Mouse (Mus musculus) ES-E14 (cell line): Measurements from ENCODE around the gene Lcn2.

Experiments used
- CHD2 ChIP-seq: IDR thresholded peaks from 2 replicates; pipeline ENCODE4 v1.6.1; 2014; ENCODE audit warnings: mild to moderate bottlenecking, low read depth, low read length, inconsistent platforms
- HCFC1 ChIP-seq: IDR thresholded peaks from 2 replicates; pipeline ENCODE4 v1.6.1; 2012; ENCODE audit warnings: low read length, inconsistent platforms, borderline replicate concordance; ENCODE audit not compliant: insufficient read depth
- MAFK ChIP-seq: IDR thresholded peaks from 2 replicates; pipeline ENCODE4 v1.6.1; 2014; ENCODE audit warnings: mild to moderate bottlenecking, low read depth, low read length, inconsistent platforms; ENCODE audit not compliant: insufficient read depth
- ZC3H11A ChIP-seq: IDR thresholded peaks from 2 replicates; pipeline ENCODE4 v1.6.1; 2012; ENCODE audit warnings: low read depth, mild to moderate bottlenecking, inconsistent platforms, low read length, borderline replicate concordance
- ZNF384 ChIP-seq: IDR thresholded peaks from 2 replicates; pipeline ENCODE4 v1.6.1; 2012; ENCODE audit warnings: low read depth, low read length, inconsistent platforms

GRCm38 (mm10) chr2:32425568-32425967 lies 37.5 kb upstream of the Lcn2 start:
- TF ChIP-seq MAFK: no peak
- no peak for TF ChIP-seq CHD2
- TF ChIP-seq ZC3H11A: no peak
- TF ChIP-seq ZNF384: no peak
- no peak for TF ChIP-seq HCFC1
